ENCODE assay signal across 16 mouse cellular contexts in the genomic region with DNA sequence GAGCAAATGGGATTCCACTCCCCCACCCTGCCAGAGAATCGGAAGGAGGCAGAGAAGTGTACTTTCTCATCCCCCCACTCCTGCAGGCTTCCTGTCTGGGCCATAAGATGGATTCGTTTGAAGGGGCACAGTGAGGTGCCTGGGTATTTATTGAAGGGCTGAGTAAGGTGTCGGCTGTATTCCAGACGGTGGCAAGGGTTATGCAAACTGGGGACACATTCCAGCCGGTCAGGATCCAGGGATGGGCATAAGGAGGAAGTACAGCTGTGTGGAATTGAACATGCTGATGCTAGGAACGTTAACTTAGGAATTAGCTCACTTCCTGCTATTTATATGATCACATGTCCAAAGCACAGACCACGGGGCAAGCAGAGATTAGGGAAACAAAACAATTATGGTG. TPM values are rescaled to one million over a fixed set of nuclear protein-coding genes. Genes with fewer than 3 reads are reported as not detected.
DNase-seq lines count a peak whose midpoint lies in the region; ATAC-seq and TF ChIP-seq lines count a peak whose summit lies in the region.
"Had no signal": no experiment of that assay in that cellular context is flagged by ENCODE, and none has a peak within 500 bp of the region (broad histone marks: within the 10 kb centered on the region; RNA-seq: fewer than 3 reads in every experiment).

No protein-coding gene starts in this region.

- H3K36me3 ChIP-seq in heart, embryonic 14.5 days (ENCODE audit: control insufficient read depth, insufficient read depth, low read length) = no peaks in the 10 kb centered on the region
- H3K36me3 ChIP-seq in lung, postnatal 0 days (ENCODE audit: insufficient read depth, low read length) = no peaks in the 10 kb centered on the region
- H3K36me3 ChIP-seq in limb, embryonic 11.5 days (ENCODE audit: control insufficient read depth, insufficient read depth, low read length) = no peaks in the 10 kb centered on the region; the same call in 1 of the 2 replicates
- H3K36me3 ChIP-seq: limb, embryonic 12.5 days; stomach, embryonic 15.5 days had no signal

- peak overlapping the region in 1 of 2 experiments; percentile 33; a peak in 1 of 4 replicates for H3K27ac ChIP-seq in heart, embryonic 14.5 days (replicated peaks in 1 of 2; ENCODE audit: control insufficient read depth in 1 of 2, insufficient read depth in 1 of 2, low read depth in 2 of 2, low read length in 2 of 2)
- no peak overlapping the region for H3K27ac ChIP-seq in lung, postnatal 0 days (ENCODE audit: low read length)
- H3K27ac ChIP-seq in limb, embryonic 11.5 days (replicated peaks; ENCODE audit: low read depth, low read length) = no peak overlapping the region
- H3K27ac ChIP-seq: limb, embryonic 12.5 days; stomach, embryonic 15.5 days had no signal

- no peak for ATAC-seq in heart, embryonic 14.5 days (ENCODE audit: insufficient number of reproducible peaks, insufficient read depth, low FRiP score, low read depth)
- ATAC-seq in lung, postnatal 0 days = peak; percentile 62
- ATAC-seq in limb, embryonic 11.5 days (ENCODE audit: insufficient number of reproducible peaks, low FRiP score, low TSS enrichment, low read depth) = no peak
- ATAC-seq: CD4-positive, CD25-positive, alpha-beta regulatory T cell, adult 4 months; hindbrain, embryonic 16.5 days had no signal

- WGBS in heart, embryonic 14.5 days = 31% methylated on average over 7 of the region's 7 CpGs
- WGBS in lung, postnatal 0 days = 16% methylated on average over 7 of the region's 7 CpGs
- WGBS in limb, embryonic 11.5 days = 22% methylated on average over 7 of the region's 7 CpGs

- H3K4me1 ChIP-seq in heart, embryonic 14.5 days (ENCODE audit: control insufficient read depth in 2 of 2, insufficient read depth in 2 of 2, low read length in 2 of 2) = peaks cover 11 to 31% of the 10 kb centered on the region in 2 experiments
- no peaks in the 10 kb centered on the region; the same call in 1 of the 2 replicates for H3K4me1 ChIP-seq in lung, postnatal 0 days (ENCODE audit: insufficient read depth, low read depth, low read length)
- H3K4me1 ChIP-seq in limb, embryonic 11.5 days (ENCODE audit: control insufficient read depth, insufficient read depth, low read length) = 0 out of 2 replicates have a peak, but pooled peaks cover 3% of the 10 kb centered on the region

- no peak for TF ChIP-seq CTCF in lung, postnatal 0 days (IDR thresholded peaks at IDR 0.05)

- H3K9ac ChIP-seq in heart, embryonic 14.5 days (ENCODE audit: low read length) = peak overlapping the region; percentile 21
- H3K9ac ChIP-seq in lung, postnatal 0 days (replicated peaks; ENCODE audit: low read depth) = no peak overlapping the region
- H3K9ac ChIP-seq in limb, embryonic 11.5 days (ENCODE audit: low read length) = peak overlapping the region; percentile 22; the same call in 1 of the 2 replicates
- H3K9ac ChIP-seq: limb, embryonic 12.5 days; stomach, embryonic 15.5 days had no signal

- no peaks in the 10 kb centered on the region for H3K9me3 ChIP-seq in heart, embryonic 14.5 days (ENCODE audit: control insufficient read depth, low read length)
- no peaks in the 10 kb centered on the region for H3K9me3 ChIP-seq in lung, postnatal 0 days (ENCODE audit: low read length)
- H3K9me3 ChIP-seq in limb, embryonic 11.5 days (ENCODE audit: control insufficient read depth, low read length) = no peaks in the 10 kb centered on the region; the same call in 1 of the 2 replicates
- H3K9me3 ChIP-seq: limb, embryonic 12.5 days; stomach, embryonic 15.5 days had no signal

- intact Hi-C loops in heart, postnatal 14 days (cut with DNase I) = no loop called here

- DNase-seq in heart, postnatal 14 days = no peak
- DNase-seq in lung, postnatal 0 days (ENCODE audit: low spot score) = no peak
- DNase-seq in lung, postnatal 36 days = no peak
- peak; percentile 54 for DNase-seq in ZHBTc4 (ENCODE audit: low read depth, low spot score)
- no peak for DNase-seq in limb, embryonic 11.5 days (ENCODE audit: low spot score)
- no peak for DNase-seq in adrenal gland, adult 18-20 months (ENCODE audit: low spot score in 2 of 2)
- no peak for DNase-seq in right cerebral cortex, postnatal 36 days (ENCODE audit: low spot score in 2 of 2)
- DNase-seq: cerebellum, adult 9-11 months; kidney, postnatal 25 days; lung, adult 18-20 months; right cerebral cortex, postnatal 4 days had no signal

- no peak for TF ChIP-seq EP300 in lung, postnatal 0 days (IDR thresholded peaks at IDR 0.05)

- peak overlapping the region; percentile 29; the same call in 1 of the 2 replicates for H3K4me2 ChIP-seq in heart, embryonic 14.5 days (ENCODE audit: low read length)
- no peak overlapping the region for H3K4me2 ChIP-seq in lung, postnatal 0 days (replicated peaks; ENCODE audit: low read depth, low read length)
- no peak overlapping the region for H3K4me2 ChIP-seq in limb, embryonic 11.5 days (ENCODE audit: low read depth, severe bottlenecking)
- H3K4me2 ChIP-seq: limb, embryonic 12.5 days; stomach, embryonic 15.5 days had no signal

- H3K27me3 ChIP-seq in heart, embryonic 14.5 days (ENCODE audit: control insufficient read depth, insufficient read depth, low read length) = no peaks in the 10 kb centered on the region
- no peaks in the 10 kb centered on the region for H3K27me3 ChIP-seq in lung, postnatal 0 days (replicated peaks; ENCODE audit: insufficient read depth, low read length)
- no peaks in the 10 kb centered on the region for H3K27me3 ChIP-seq in limb, embryonic 11.5 days (ENCODE audit: control insufficient read depth, insufficient read depth, low read length)
- H3K27me3 ChIP-seq: limb, embryonic 12.5 days; stomach, embryonic 15.5 days had no signal

- no peak overlapping the region for H3K4me3 ChIP-seq in heart, embryonic 14.5 days (ENCODE audit: control insufficient read depth in 1 of 2, insufficient read depth in 1 of 2, low read depth in 1 of 2, low read length in 2 of 2)
- H3K4me3 ChIP-seq in lung, postnatal 0 days (ENCODE audit: low read depth, low read length) = no peak overlapping the region
- H3K4me3 ChIP-seq in limb, embryonic 11.5 days (ENCODE audit: low read depth, low read length) = no peak overlapping the region
- H3K4me3 ChIP-seq: limb, embryonic 12.5 days; stomach, embryonic 15.5 days had no signal

RNA-seq across cellular contexts. Expression of a gene that starts 9.6 kb away (rescaled TPM):
- 9.8 and 10.7 TPM in 2 replicates for polyA plus RNA-seq in heart, embryonic 14.5 days (2014; fragmentation: Nextera tagmentation; extraction: Ambion mirVana)
- total RNA-seq in heart, postnatal 14 days (2021) = 1 to 10 TPM; 8.3 to 9.9 TPM
- 10.0 and 10.2 TPM in 2 replicates for polyA plus RNA-seq in lung, postnatal 0 days (2015; fragmentation: Nextera tagmentation; extraction: Ambion mirVana)
- polyA plus RNA-seq in limb, embryonic 11.5 days (2014; fragmentation: Nextera tagmentation; extraction: Ambion mirVana) = 25.1 and 26.0 TPM in 2 replicates
- 10 to 100 TPM; 12.1 to 13.5 TPM for total RNA-seq in adrenal gland, adult 18-20 months (2021)

RNA-seq across cellular contexts. Expression of a gene that starts 56.0 kb away (rescaled TPM):
- polyA plus RNA-seq in heart, embryonic 14.5 days (2014; fragmentation: Nextera tagmentation; extraction: Ambion mirVana) = 0.46 and 0.91 TPM in 2 replicates
- under 1 TPM in 1 of 2 experiments, not detected in 1; 0.12 TPM for total RNA-seq in heart, postnatal 14 days (2021)
- 5.0 and 5.1 TPM in 2 replicates for polyA plus RNA-seq in lung, postnatal 0 days (2015; fragmentation: Nextera tagmentation; extraction: Ambion mirVana)
- polyA plus RNA-seq in limb, embryonic 11.5 days (2014; fragmentation: Nextera tagmentation; extraction: Ambion mirVana) = not detected in 2 replicates
- not detected for total RNA-seq in adrenal gland, adult 18-20 months (2021)
- polyA plus RNA-seq: CD4-positive, CD25-positive, alpha-beta regulatory T cell, adult 4 months had no signal
